Mouse (Mus musculus) erythroid progenitor cell, adult 5-6 weeks (primary cell): ENCODE data around the gene Ikzf2. TPM values are rescaled to one million over a fixed set of nuclear protein-coding genes. Genes with fewer than 3 reads are reported as not detected.

ENCODE experiments used
- ATAC-seq: replicated peaks from 2 replicates; pipeline ENCODE4 v1.8.0; 2016; ENCODE audit warnings: moderate number of reproducible peaks, mild to moderate bottlenecking, moderate TSS enrichment, inconsistent platforms; ENCODE audit not compliant: poor library complexity, low FRiP score, severe bottlenecking
- total RNA-seq, 2 experiments: library from RNA; stranded (forward) in 1 of 2; stranded (reverse) in 1 of 2; fragments of 150-400 nt in 1 of 2; fragments of 186-747, 209-891 nt in 1 of 2; gene quantifications; 2 replicates each; pipeline versions ENCODE4 v1.2.3 to v1.2.4; 2015 to 2017; ENCODE audit warnings: low replicate concordance in 2 of 2

Ikzf2 gene
- total RNA-seq, 2 experiments from 2014 or later: 3.7 to 5.9 TPM

DNA sequence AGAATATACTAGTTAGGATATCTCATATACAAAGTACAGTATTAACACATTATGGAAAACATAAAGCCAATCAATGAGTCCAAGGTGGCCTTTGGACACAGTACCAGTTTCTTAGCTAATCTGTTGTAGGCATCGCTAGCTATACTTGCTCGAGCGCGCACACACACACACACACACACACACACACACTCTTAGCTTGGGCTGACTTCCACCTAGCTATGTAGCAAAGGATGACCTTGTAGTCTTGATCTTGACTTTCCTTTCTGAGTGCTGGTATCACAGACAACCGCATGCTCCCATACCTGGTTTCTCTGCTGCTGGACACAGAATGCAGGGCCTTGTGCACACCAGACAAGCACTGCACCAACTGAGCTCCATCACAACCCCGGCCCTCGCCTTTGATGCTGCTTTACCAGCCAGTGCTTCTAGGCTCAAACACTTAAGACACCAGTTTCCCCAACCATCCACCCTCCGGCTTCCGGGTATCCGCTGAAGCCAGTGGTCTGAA is 17.1 kb downstream of the Ikzf2 start:
- ATAC-seq: no peak

DNA sequence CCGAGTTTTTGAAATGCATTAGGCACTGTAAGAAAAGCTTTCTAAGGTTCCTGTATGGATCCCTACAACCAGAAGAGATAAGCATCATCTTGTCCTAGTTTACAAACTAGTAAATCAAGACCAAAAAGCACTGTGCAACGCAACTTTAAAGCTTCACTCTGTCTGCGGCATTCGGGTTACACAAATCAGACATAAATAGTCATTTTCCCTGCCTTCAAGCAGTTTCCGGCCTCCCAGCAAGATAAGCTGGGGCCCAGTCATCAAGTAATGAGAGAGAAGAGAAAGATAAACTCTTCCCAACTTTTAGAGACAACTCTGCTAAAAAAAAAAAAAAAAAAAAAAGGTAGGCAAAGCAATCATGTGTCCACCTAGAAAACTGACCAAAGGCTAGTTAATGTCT is 19.6 kb downstream of the Ikzf2 start:
- ATAC-seq: no peak

DNA sequence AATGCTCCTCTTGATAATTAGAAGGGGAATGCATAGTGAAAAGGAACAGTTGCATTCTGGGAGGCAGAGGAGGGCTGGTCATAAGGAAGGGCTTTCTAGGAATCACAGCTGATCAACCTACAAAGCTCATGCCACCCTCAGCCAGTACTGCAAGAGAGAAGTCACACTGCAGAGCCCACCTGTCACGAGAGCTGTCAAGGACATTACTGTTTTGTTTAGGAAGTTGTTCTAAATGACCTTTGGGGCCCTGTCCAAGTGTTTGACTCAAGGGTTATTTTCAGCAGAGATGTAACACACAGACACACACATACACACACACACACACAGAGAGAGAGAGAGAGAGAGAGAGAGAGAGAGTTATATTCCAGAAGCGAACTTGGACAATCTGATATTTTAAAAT is 27.3 kb downstream of the Ikzf2 start:
- ATAC-seq: no peak

DNA sequence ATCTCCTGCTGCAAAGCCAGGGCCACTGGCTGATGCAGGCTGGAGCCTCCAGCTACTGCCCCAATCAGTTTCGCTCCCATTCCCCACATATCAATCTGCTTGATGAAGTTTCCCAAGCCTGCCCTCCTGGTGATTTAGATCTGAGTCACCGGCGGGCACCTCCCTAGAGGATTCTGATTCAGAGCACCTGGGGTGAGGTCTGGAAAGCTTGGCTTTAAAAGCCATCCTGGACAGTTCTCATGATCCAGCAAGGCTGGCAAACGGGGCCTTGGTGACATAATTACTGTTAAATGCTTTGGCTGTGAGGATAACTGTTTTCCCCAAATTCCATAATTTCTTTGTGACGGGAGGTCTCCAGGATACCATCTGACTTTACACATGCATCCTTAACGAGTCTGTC is 29.0 kb downstream of the Ikzf2 start:
- ATAC-seq: no peak

DNA sequence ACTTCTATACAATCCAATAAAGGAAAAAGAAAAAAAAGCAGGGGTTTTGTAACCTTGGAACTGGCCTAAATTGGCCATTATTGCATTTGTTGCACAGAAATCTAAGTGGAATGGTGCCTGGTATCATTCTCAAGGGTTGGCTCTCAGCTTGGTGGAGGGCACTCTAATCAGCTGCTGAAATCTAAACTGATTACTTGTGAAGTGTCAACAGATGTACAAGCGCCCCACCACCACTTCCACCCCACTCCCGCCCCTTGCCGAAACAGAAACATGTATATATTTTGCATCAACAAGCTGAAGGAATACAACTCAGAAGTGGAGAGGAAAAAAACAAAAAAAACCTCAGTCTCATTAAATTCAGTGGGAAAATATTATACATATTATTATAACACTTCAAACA is 29.6 kb downstream of the Ikzf2 start:
- ATAC-seq: no peak

DNA sequence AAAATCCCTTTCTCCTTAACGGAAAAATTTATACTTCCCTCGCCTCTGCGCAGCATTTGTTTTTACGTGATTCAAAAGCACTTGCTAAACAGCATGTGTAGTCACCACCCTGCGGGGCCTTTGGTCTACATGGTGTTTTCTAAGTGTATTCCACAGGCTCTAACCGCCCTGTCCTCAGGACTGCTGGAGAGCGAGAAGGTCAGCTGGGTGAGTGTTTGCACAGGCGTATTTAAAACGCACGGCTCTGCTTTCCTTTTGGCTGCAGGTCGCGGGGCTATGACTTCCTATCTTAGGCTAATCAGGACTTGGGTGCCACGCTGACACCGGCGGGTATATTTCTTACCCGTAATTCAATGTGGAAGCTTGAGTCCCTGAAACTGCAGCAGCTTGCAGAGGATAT is 30.1 kb downstream of the Ikzf2 start:
- 0 out of 2 replicates have a peak, but pooled peaks have one; percentile 49 for ATAC-seq

DNA sequence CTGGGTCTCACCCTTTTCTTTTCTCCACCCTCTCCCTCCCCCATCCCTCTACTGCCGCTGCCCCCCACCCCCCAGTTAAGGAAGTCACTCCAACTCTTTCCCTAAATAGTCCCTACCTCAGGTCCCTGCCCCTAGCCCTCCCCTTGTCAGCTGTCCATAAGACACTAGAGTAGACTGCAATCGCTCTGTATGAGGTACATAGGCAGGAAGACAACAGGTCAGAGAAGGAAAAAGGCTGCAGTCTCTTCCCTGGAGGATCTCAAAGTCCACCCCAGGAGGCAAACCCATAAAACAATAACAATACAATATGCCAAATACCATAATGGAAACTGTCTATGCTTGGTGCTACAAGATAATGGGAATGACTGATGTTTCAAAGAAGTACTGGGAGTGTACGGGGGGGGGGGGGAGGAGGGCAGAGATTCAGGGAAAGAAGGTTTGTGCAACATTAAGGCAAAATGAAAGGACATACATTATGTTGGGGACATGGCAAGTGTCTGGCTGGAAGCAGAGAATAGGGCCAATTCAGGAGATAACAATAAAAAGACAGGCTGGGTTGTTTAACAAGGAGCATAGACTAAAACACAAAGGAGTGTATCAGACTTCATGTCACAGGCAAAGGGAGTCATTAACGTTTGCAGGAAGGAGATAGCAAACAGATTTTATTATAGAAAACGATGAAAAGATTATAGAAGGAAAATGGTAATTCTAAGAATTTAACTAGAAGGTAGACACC is 30.8 kb downstream of the Ikzf2 start:
- no peak for ATAC-seq

DNA sequence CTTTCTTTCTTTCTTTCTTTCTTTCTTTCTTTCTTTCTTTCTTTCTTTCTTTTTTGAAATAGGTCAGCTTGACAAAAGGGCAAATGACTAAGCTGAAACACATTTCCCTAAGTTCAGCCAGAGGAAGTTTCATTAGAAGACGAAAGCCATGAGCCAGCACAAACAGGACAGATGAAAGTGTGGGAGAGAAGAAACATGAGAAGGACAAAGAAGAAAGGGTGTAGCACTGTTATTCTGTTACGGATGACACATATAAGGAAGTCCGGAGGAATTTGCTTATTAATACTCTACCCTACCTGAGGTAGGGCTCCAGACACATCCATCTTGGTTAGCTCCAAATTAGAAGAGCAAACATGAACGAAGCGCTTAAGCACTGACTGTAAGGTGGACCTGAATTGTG is 31.7 kb downstream of the Ikzf2 start:
- no peak for ATAC-seq

DNA sequence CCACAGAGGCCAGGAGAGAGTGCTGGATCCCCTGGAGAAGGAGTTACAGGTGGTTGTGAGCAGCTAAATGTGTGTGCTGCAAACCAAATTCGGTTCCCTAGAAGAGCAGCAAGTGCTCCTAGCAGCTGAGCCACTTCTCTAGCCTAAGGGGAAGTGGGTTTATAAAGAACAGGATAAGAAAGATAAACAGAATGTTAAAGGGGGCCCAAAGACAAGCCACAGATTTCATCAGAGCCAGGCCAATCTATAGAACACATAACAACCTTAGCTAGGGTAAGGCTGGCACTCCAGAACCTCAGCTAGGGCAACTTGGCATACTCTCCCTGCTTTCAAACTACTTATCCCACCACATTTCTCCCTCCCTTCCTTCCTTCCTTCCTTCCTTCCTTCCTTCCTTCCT is 32.1 kb downstream of the Ikzf2 start:
- no peak for ATAC-seq

DNA sequence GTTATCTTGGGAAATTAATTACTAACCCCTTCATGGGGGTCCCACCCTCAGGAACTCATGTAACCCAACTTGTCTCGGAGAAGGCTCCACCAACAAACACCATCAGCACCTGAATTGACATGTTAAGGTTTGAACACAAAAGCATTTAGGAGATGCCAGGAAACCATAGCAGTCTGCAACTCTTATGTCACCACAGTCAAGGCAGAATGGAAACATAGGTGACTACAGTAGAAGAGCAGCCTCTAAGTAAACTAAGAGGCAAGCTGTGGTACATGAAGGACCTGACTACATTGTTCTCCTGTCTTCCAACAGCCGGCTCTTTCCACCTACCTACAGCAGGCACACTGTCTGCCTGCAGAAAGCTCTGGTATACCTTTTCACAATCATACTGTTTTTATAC is 33.6 kb downstream of the Ikzf2 start:
- no peak for ATAC-seq

DNA sequence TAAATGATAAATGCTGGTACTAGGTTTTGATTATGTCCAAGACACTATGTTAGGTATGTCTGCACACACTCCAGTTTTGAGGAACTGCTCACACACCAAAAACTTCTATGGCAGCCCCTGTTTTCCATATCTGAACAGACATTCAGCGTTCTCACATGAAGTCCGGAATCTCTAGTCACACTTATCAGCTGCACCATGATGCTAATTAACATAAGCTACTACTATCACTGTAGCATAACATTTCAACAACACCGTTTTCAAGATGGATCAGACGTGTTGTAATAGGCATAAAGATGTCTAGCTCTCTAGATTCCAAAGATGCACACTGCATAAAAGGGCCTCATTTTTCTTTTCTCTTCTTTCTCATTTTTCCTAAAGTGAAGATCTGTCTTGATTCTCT is 43.9 kb downstream of the Ikzf2 start:
- no peak for ATAC-seq

DNA sequence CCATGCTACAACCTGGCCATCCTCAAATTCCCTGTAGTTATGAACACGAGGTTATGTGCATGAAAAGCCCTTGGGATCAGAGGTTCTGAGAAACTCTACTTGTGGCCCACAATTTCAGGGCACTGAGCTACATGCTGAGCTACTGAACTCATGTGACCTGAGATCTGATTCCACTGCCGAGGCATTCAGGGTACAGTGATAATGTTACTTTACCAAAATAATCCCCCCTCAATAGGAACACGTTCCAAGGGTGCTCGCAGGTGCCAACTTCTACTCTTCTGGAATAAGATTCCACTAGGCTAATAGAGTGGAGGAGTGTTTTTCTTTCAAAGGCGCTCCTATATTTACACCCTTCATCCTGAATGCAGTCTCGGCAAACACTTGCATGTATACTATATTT is 45.1 kb downstream of the Ikzf2 start:
- no peak for ATAC-seq

DNA sequence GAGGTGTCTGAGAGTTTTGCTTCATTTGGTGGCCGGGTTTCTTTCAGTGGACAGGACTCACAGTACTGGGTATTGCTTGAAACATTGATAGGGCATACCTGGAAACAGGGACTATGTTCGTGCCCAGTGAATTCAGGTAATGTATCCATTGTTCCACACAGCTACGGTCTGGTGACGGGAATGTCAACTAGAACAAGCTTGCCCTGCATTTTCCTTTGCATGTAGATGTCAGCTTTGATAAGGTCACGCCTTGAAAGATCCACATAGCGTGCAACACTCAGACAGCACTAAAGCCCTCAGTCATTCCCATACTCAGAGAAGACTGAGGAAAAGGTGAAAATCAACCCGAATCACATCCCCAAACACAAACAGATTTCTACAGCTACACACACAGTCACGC is 48.7 kb downstream of the Ikzf2 start:
- peak; percentile 36; the same call in 1 of the 2 replicates for ATAC-seq

DNA sequence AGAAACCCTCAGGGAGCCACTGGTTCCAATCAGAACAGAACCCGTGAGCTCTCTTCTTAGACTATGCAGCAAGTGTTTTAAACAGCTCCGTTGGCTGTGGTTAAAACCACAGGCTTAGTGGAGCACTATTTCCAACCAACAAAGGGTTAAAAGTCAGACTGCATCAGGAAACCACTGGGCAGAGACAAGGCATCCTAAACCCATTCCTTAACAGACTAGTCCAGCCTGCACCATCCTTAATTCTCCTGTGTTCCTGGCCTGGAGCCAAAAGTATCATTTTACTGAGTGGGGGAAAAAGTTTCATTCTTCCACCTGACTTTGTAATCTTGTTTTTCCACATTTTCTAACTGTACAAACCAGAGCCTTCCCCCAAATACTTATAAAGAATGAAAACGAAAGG is 49.1 kb downstream of the Ikzf2 start:
- ATAC-seq: no peak

DNA sequence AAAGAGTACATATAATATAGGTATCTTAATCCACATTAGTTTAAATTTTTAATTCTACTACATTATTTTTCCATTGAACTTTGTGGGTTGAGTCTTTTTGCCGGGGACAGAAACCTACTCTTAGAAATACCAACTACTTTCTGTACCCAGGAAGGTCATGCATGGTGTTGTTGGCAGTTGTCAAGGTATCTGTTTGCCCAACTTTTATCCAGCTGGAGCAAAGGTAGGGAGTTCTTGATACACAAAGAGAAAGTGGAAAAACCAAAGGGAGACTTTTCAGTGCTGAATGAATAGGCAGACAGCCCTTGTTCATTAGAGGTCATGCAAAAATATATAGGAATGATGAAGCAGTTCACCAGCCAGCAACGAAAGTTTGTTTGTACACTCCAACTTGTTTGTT is 52.8 kb downstream of the Ikzf2 start:
- ATAC-seq: no peak

DNA sequence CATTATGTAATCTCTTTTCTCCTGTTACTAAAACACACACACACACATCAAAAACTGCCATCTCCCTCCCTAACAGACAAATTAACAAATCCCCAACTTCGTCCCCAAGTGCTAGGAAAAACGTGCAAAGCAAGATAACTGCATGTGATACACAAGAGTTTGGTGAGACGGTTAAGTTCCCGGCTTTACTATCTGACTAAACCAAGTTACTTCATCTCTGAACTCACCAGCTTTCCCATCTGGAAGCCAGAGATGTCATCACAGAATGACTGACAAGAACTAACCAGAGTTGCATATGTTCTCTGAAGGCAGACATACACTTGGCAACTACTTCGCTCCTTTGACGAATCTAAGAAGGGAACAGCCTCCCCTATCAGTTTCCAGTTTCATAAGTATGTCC is 56.5 kb downstream of the Ikzf2 start:
- ATAC-seq: no peak

DNA sequence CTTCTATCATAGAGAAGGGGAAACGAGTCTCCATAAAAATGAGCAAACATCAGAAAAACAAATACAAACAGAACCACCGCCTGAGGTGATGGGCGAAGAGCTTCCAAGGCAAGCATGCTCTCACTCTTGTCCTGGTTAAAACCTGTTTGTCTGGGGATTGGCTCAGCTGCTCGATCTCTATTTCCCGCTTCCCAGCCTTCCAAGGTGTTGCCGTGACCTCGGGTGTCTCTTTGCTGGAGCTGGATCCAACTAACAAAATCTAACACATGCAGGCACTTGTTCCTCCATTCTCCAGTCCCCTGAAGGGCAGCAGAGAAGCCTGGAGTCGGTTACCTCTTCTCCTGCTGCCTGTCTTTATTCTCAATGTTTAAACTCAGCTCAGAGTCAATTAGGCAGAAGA is 57.5 kb downstream of the Ikzf2 start:
- no peak for ATAC-seq

DNA sequence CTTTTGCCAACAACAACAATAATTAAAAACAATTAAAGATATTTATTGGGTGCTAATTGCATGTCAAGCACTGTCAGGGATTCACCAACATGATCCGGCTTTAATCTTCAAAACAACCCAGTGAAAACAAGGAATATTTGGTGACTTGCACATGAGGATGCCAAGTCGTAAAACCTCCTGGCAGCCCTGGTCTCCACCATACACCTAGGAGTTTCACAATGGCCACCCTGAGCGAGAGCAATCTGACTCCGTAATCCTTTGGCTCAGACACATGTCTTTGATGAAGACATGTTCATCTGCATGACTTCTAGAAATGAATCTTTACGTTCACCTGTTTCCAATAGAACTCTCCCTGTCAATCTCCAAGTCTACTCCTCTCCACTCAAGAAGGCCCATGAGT is 75.0 kb downstream of the Ikzf2 start:
- ATAC-seq: no peak

DNA sequence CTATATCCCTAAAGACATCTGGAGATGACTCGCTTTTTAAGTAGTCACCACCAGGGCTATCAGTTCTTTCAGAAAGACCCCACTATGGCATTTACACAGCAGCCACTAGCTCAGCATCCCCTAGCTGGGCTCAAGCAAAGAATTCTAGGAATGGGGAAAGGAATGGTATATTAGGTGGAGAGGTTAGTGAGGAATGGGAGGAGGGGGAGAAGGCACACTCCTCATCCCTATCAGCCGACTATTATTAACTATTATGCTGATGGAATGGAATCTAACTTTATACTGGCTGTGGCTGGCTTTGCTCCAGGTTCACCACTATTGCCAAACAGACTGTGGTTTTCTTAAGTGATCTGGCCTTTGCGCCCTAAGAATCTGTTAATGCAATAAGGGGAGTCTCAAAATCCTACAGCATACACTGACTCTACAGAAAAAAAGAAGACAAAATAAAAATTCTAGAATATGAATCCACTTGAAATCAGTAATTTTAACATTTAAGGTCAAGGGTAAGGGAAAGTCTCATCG is 75.8 kb downstream of the Ikzf2 start:
- no peak for ATAC-seq

DNA sequence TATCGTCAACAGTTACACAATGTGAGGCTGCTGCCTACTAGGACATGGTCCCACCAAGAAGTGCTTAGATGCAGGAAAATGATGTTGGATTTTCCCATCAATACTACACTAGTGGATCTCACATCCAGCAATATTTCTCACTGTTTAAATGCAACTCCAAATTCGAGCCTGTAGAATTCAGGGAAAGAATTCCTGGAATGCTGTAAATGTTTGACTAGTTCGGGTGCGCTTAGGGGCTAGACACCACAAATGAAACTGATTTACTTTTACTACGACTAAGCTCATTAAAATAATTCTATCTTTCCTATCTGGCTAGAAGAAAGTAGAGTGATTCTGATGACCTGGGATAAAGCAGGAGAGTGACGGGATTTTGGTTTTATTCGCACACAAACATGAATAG is 76.3 kb downstream of the Ikzf2 start:
- ATAC-seq: no peak

DNA sequence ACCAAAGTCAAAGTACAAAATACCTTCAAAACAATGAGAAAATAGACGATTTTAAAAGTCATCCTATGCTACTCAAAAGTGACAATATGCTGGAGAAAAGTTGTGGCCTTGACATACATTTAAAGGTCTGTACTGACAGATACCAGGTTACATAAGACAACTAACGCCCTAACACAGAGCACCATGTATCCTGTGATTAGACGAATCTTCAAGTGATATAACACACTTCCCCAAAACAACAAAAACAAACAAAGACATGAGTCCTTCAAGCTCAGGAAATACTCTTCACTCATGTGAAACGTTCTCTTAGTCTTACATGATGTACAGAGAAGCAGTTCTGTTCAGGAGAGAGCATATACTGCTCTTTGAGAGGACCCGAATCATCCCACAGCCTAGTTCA is 78.2 kb downstream of the Ikzf2 start:
- no peak for ATAC-seq

DNA sequence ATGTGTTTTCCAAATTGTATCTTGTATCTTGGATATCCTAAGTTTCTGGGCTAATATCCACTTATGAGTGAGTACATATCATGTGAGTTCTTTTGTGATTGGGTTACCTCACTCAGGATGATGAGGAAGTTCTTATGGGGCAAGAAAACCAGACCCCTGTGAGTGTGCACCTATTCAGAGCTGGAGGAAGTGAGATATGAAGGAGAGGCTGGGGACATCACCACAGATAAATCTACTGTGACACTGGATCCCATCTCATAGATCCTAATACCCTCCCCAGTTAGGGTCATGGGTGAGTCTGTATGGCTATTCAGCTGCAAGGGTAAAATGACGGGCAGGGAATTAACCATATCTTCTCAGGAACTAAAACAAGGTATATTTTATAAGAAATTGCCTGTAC is 80.2 kb downstream of the Ikzf2 start:
- no peak for ATAC-seq
